Mouse (Mus musculus) heart, adult 2 months (tissue): ENCODE measurements around the gene Trim69. TPM values are rescaled to one million over a fixed set of nuclear protein-coding genes. Genes with fewer than 3 reads are reported as not detected.

Source experiments
- DNase-seq, 2 experiments: peaks; one replicate each; pipeline ENCODE4 v3.0.0; 2021
- H3K27ac ChIP-seq: fragments of 200-600 bp; 2 replicates; pipeline ENCODE4 v1.8.1; 2022
- H3K27me3 ChIP-seq: fragments of 200-500 bp; 2 replicates; pipeline ENCODE4 v1.6.1; 2012; ENCODE audit warnings: mild to moderate bottlenecking, low read length, inconsistent platforms, mixed read lengths; ENCODE audit not compliant: control insufficient read depth, insufficient read depth
- H3K36me3 ChIP-seq: fragments of 200-500 bp; 2 replicates; pipeline ENCODE4 v1.6.1; 2012; ENCODE audit warnings: low read length, inconsistent platforms; ENCODE audit not compliant: control insufficient read depth, insufficient read depth
- H3K4me1 ChIP-seq: fragments of 200-500 bp; 2 replicates; pipeline ENCODE4 v1.6.1; 2011; ENCODE audit warnings: low read length; ENCODE audit not compliant: control insufficient read depth, insufficient read depth
- H3K4me3 ChIP-seq: fragments of 200-600 bp; 2 replicates; pipeline ENCODE4 v1.8.1; 2022
- H3K79me2 ChIP-seq: fragments of 200-500 bp; replicated peaks from 2 replicates; pipeline ENCODE4 v1.6.1; 2012; ENCODE audit warnings: mild to moderate bottlenecking, inconsistent platforms, low read length, moderate library complexity, mixed read lengths; ENCODE audit not compliant: control insufficient read depth, insufficient read depth
- H3K9ac ChIP-seq: fragments of 200-500 bp; 2 replicates; pipeline ENCODE4 v1.6.1; 2012; ENCODE audit warnings: low read depth, mild to moderate bottlenecking, control low read depth, inconsistent platforms, low read length, mixed read lengths
- CTCF ChIP-seq: fragments of 200-600 bp; IDR thresholded peaks from 2 replicates; pipeline ENCODE4 v1.8.1; 2022; ENCODE audit warnings: antibody characterized with exemption, mild to moderate bottlenecking, moderate library complexity
- EP300 ChIP-seq: fragments of 200-500 bp; IDR thresholded peaks from 2 replicates; pipeline ENCODE4 v1.6.1; 2011; ENCODE audit warnings: low read depth, low read length, control low read depth; ENCODE audit not compliant: insufficient read depth
- POLR2A ChIP-seq: fragments of 200-500 bp; IDR thresholded peaks from 2 replicates; pipeline ENCODE4 v1.6.1; 2011; ENCODE audit warnings: mild to moderate bottlenecking, low read depth, low read length, control low read depth; ENCODE audit not compliant: insufficient read depth
- WGBS: fragments of 180-500 bp; shearing (Covaris S2); methylation state at CpG from one replicate; pipeline ENCODE4 v1.1.7; 2018; 5-methylcytosine and 5-hydroxymethylcytosine counted together
- intact Hi-C: fragments of 180-260 bp; cut with DNase I; formaldehyde crosslinking; loops from one replicate; pipeline ENCODE4 v1.15.1; 2025
- polyA plus RNA-seq: library from polyadenylated mRNA; depleted of rRNA; stranded (reverse); fragments of >200 nt; gene quantifications from 2 replicates; pipeline ENCODE4 v1.2.3, GENCODE M21; 2012
- total RNA-seq, 2 experiments: library from RNA; stranded (reverse); gene quantifications; 2 replicates each; pipeline ENCODE4 v1.2.3; 2021

Gene Trim69
- total and polyA plus RNA-seq, 3 experiments: not detected

GRCm38 (mm10) chr2:122143111-122143510 lies 17.4 kb upstream of the Trim69 start:
- no peaks in the 10 kb centered on the region for H3K36me3 ChIP-seq
- H3K79me2 ChIP-seq: no peaks in the 10 kb centered on the region
- H3K9ac ChIP-seq: no peak overlapping the region
- 85% methylated on average over 3 of the region's 3 CpGs for WGBS
- H3K4me3 ChIP-seq: no peak overlapping the region
- peaks cover 1% of the 10 kb centered on the region for H3K4me1 ChIP-seq
- DNase-seq: no peak
- TF ChIP-seq CTCF: no peak
- no peak for TF ChIP-seq EP300
- TF ChIP-seq POLR2A: no peak
- no peaks in the 10 kb centered on the region for H3K27me3 ChIP-seq
- intact Hi-C loops: no loop called here
- H3K27ac ChIP-seq: no peak overlapping the region

DNA sequence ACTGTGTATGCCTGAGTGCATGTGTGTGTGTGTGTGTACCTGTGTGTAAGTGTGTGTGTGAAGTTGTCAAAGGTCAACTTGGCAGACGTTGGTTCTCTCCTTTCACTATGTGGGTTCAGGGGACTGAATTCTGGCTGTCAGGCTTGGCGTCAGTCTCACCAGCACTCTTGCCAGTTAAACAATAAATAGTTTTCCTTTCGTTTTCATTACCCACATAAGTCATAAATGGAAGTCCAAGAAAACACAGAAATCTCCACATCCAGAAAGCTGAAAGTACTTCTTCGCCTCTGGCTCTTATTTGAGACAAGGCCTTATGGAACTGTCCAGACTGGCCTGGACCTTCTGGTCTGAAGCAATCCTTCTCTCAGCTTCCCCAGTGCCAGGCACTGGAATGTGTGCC lies 14.7 kb upstream of the Trim69 start:
- intact Hi-C loops: no loop called here
- Histone ChIP-seq H3K36me3 (peaks cover 9% of the 10 kb centered on the region), H3K4me1 (peaks cover 5% of the 10 kb centered on the region), H3K79me2 (no peaks in the 10 kb centered on the region; the same call in 1 of the 2 replicates), H3K4me3 (no peak overlapping the region), H3K27ac (no peak overlapping the region), H3K9ac (no peak overlapping the region), H3K27me3 (no peaks in the 10 kb centered on the region)
- TF ChIP-seq CTCF (no peak), EP300 (no peak), POLR2A (no peak)
- 69% methylated on average over 4 of the region's 4 CpGs for WGBS
- DNase-seq: no peak

- peaks cover 18% of the 10 kb centered on the region for H3K36me3 ChIP-seq
- TF ChIP-seq EP300 (no peak), CTCF (no peak)
- H3K4me1 ChIP-seq: peaks cover 8% of the 10 kb centered on the region
- no peaks in the 10 kb centered on the region; the same call in 1 of the 2 replicates for H3K79me2 ChIP-seq
- H3K4me3 ChIP-seq: peak overlapping the region; percentile 79
- H3K27ac ChIP-seq: peak overlapping the region; percentile 96
- H3K27me3 ChIP-seq: no peaks in the 10 kb centered on the region
- WGBS: 25% methylated on average over 6 of the region's 6 CpGs
- no peak overlapping the region for H3K9ac ChIP-seq
- DNase-seq: peak; percentile 46 to 51
- intact Hi-C loops: no loop called here
Measured at GRCm38 (mm10) chr2:122146687-122147086, 13.8 kb upstream of the Trim69 start.

DNA sequence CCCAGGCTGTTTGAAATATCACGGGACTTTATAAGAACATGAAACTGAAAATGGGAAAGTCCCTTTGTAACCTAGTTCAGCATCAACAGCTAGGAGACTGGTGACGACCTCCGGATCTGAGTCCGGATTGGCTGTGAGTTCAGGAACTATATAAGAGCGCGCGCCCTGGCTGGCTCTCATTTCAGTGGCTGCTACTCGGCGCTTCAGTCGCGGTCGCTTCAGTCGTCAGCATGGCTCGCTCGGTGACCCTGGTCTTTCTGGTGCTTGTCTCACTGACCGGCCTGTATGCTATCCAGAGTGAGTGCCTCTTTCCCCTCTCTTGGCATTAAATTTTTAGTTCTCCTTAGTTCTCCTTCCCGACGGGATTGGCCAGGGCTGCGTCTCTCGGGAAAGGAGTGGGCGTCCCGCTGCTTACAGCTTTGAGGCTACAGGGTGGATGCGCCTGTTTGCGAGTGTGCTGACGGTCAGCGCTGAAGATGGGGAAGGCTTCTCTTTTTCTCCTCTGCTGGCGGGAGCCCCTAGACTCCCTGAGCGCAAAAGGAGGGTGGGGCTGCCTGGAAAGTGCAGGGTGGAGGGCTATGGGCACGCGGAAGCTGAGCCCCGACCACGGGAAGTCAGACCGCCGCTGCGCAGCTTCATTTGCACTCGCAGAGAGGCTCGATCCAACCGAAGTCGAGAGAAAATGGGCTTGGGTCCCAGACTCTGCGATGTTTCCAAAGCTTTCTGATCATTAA lies 12.8 kb upstream of the Trim69 start, which contains the start of gene B2m:
Gene B2m, plus strand, starts transcription at position 179 of the 734 bp plus-strand sequence.
- H3K9ac ChIP-seq: peak within 1 kb of the TSS; percentile 87
- H3K4me1 ChIP-seq: peaks cover 8% of the 10 kb centered on the region
- peak; percentile 94 to 95 for DNase-seq
- peaks cover 2% of the 10 kb centered on the region for H3K79me2 ChIP-seq
- peaks cover 21% of the 10 kb centered on the region for H3K36me3 ChIP-seq
- peak within 1 kb of the TSS; percentile 96 for H3K27ac ChIP-seq
- intact Hi-C loops: loop anchor here (1.0 kb wide), 1 partner anchor 29 kb away; the partner anchor contains the start of gene Spg11
- TF ChIP-seq CTCF: no peak
- peak; percentile 90 for TF ChIP-seq EP300
- peak; percentile 100 for TF ChIP-seq POLR2A
- no peaks in the 10 kb centered on the region for H3K27me3 ChIP-seq
- peak within 1 kb of the TSS; percentile 79 for H3K4me3 ChIP-seq
- under 1% methylated on average over 40 of the region's 40 CpGs for WGBS

DNA sequence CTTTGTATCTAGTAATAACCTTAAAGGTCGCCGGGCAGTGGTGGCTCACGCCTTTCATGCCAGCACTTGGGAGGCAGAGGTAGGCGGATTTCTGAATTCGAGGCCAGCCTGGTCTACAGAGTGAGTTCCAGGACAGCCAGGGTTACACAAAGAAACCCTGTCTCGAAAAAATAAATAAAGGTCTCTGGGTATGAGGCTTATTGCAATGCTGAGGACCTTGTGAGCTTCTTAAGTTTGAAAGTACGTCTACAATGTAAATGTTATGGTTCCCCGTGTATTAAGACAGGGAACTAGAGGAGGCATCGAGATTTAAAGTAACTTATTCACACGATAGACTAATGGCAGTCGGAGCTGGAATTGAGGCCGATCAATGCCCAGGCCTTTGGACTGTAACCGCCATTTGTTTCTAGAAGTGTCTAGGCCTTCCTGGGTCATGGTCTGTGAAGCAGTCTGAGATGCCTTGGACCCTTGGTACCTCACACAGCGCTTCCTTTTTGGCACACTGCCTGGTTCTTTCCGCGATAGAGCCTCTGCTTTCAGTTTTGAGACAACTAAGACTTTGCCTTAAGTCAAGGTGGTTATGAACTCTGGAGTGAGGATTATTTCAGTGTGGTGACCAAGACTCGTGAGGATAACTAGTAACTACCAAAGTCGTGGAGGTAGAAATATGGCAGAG lies 12.1 kb upstream of the Trim69 start:
- TF ChIP-seq POLR2A (peak; percentile 43; the same call in 1 of the 2 replicates), EP300 (peak; percentile 52; the same call in 1 of the 2 replicates), CTCF (no peak)
- Histone ChIP-seq H3K4me3 (peak overlapping the region; percentile 79), H3K27ac (peak overlapping the region; percentile 96), H3K79me2 (peaks cover 2% of the 10 kb centered on the region), H3K27me3 (no peaks in the 10 kb centered on the region), H3K36me3 (peaks cover 23% of the 10 kb centered on the region), H3K9ac (peak overlapping the region; percentile 87), H3K4me1 (peaks cover 8% of the 10 kb centered on the region)
- peak; percentile 73 to 86 for DNase-seq
- 28% methylated on average over 18 of the region's 18 CpGs for WGBS
- intact Hi-C loops: loop anchor here (1.0 kb wide), 1 partner anchor 30 kb away; the partner anchor contains the start of gene Spg11
